Mouse (Mus musculus) C2C12 (cell line): ENCODE measurements around the gene Atg4c. TPM values are rescaled to one million over a fixed set of nuclear protein-coding genes. Genes with fewer than 3 reads are reported as not detected.

ENCODE experiments used
- H3K27me3 ChIP-seq: one replicate; pipeline ENCODE4 v1.6.1; 2011; ENCODE audit not compliant: control insufficient read depth, insufficient read depth, insufficient read length
- H3K36me3 ChIP-seq: one replicate; pipeline ENCODE4 v1.6.1; 2011; ENCODE audit not compliant: control insufficient read depth, insufficient read depth
- H3K4me3 ChIP-seq: one replicate; pipeline ENCODE4 v1.5.1; 2011; ENCODE audit warnings: mild to moderate bottlenecking, control low read depth; ENCODE audit not compliant: poor library complexity, insufficient read depth, severe bottlenecking
- H3K79me2 ChIP-seq: one replicate; pipeline ENCODE4 v1.6.1; 2011; ENCODE audit not compliant: control insufficient read depth, insufficient read depth
- H3K79me3 ChIP-seq: one replicate; pipeline ENCODE4 v1.6.1; 2011; ENCODE audit warnings: low read depth, control low read depth
- H3ac ChIP-seq: one replicate; pipeline ENCODE3; 2011; ENCODE audit warnings: low read depth; ENCODE audit not compliant: control insufficient read depth, insufficient read length
- CEBPB ChIP-seq: IDR thresholded peaks from one replicate; pipeline ENCODE4 v1.6.1; 2011; ENCODE audit warnings: low read depth, mild to moderate bottlenecking, control low read depth, moderate library complexity
- CTCF ChIP-seq: IDR thresholded peaks from one replicate; pipeline ENCODE4 v1.5.1; 2011; ENCODE audit not compliant: control insufficient read depth, insufficient read depth, insufficient read length
- FOSL1 ChIP-seq: IDR thresholded peaks from one replicate; pipeline ENCODE4 v1.8.0; 2011; ENCODE audit warnings: mild to moderate bottlenecking, low read length; ENCODE audit not compliant: poor library complexity, insufficient read depth, severe bottlenecking
- MAX ChIP-seq: IDR thresholded peaks from one replicate; pipeline ENCODE4 v1.6.1; 2011; ENCODE audit warnings: mild to moderate bottlenecking, control low read depth
- MYOD1 ChIP-seq: IDR thresholded peaks from one replicate; pipeline ENCODE4 v1.6.1; 2011; ENCODE audit warnings: low read depth; ENCODE audit not compliant: control insufficient read depth, insufficient read length
- MYOG ChIP-seq: IDR thresholded peaks from one replicate; pipeline ENCODE4 v1.6.1; 2011; ENCODE audit not compliant: control insufficient read depth, insufficient read length; ENCODE audit errors: extremely low read depth
- USF1 ChIP-seq: IDR thresholded peaks from one replicate; pipeline ENCODE4 v1.6.1; 2011; ENCODE audit warnings: low read depth, mild to moderate bottlenecking, control low read depth, moderate library complexity
- polyA plus RNA-seq: library from polyadenylated mRNA; unstranded; fragments of >200 nt; fragmentation: generic; extraction: Trizol; gene quantifications from one replicate; pipeline ENCODE4 v1.2.1, GENCODE M21; 2012; ENCODE audit warnings: missing spikeins

Atg4c gene
- polyA plus RNA-seq, 1 experiment, result 2.6 TPM

DNA sequence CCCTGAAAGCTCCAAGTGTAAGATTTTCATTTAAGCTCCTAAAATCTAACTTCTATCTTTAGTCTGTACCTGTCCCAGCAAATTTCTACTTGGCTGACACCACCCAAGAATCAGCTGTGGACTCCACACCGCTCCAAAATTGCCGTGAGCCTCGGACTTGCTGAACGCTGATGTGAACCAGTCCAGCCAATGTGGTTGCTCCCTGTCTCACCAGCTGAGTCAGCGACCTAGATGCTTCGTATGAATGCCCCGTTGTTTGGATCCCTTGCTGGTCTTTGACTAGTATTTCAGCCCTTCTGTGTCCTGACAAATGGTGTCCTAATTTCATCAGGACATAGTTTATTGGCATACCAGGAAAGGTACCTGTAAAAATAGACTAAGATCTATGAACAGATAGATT, 19.5 kb upstream of the Atg4c start:
- Histone ChIP-seq H3ac (no peak overlapping the region), H3K79me3 (no peaks in the 10 kb centered on the region), H3K4me3 (no peak overlapping the region), H3K36me3 (no peaks in the 10 kb centered on the region), H3K79me2 (no peaks in the 10 kb centered on the region), H3K27me3 (no peaks in the 10 kb centered on the region)
- TF ChIP-seq CEBPB (no peak), MYOD1 (no peak), FOSL1 (no peak), MYOG (no peak), CTCF (no peak), MAX (no peak), USF1 (no peak)

DNA sequence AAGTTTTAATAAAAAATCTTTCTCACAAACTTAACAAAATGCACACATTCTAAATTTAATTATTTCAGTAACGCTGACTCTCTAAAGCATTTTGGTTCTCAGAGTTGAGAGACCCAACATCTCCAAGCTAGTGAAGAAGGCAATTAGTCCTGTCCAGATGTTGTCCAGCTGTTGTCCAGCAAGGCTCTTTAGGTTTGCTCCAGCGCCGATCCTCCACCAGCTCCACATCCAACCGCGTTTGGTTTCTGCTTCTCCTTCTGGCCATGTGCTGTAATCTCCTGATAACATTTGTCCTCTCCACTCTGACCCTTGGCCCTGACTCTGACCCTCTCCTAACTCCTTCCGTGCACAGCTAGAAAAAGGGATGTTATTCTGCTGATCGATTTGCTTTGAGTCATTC, 16.9 kb upstream of the Atg4c start:
- Histone ChIP-seq H3ac (no peak overlapping the region), H3K27me3 (no peaks in the 10 kb centered on the region), H3K36me3 (no peaks in the 10 kb centered on the region), H3K79me2 (no peaks in the 10 kb centered on the region), H3K4me3 (no peak overlapping the region), H3K79me3 (no peaks in the 10 kb centered on the region)
- TF ChIP-seq MYOG (no peak), USF1 (no peak), CEBPB (no peak), MYOD1 (no peak), CTCF (no peak), FOSL1 (no peak), MAX (no peak)

DNA sequence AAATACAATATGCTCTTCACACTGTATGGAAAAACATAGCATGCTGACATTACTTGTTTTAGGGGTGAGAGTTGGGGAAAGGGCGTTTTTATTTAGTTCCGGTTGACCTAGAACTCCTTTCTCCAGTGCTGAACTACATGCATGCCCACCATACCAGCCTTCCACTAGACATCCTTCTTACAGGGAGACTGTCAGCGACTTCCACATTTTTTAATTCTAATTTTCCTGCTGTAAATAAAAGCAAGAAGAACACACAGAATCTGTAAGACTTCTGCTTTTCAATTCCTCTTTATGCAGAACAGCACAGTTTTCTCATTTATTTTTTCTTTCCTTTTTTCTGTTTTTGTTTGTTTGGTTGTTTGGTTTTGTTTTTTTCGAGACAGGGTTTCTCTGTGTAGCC, 16.5 kb upstream of the Atg4c start:
- H3K27me3 ChIP-seq, result no peaks in the 10 kb centered on the region
- H3K79me2 ChIP-seq, result no peaks in the 10 kb centered on the region
- no peaks in the 10 kb centered on the region for H3K36me3 ChIP-seq
- no peak for TF ChIP-seq MAX
- no peak for TF ChIP-seq CEBPB
- TF ChIP-seq MYOG, result no peak
- TF ChIP-seq USF1, result no peak
- TF ChIP-seq FOSL1, result no peak
- TF ChIP-seq CTCF, result no peak
- no peak for TF ChIP-seq MYOD1
- no peak overlapping the region for H3ac ChIP-seq
- no peaks in the 10 kb centered on the region for H3K79me3 ChIP-seq
- no peak overlapping the region for H3K4me3 ChIP-seq

DNA sequence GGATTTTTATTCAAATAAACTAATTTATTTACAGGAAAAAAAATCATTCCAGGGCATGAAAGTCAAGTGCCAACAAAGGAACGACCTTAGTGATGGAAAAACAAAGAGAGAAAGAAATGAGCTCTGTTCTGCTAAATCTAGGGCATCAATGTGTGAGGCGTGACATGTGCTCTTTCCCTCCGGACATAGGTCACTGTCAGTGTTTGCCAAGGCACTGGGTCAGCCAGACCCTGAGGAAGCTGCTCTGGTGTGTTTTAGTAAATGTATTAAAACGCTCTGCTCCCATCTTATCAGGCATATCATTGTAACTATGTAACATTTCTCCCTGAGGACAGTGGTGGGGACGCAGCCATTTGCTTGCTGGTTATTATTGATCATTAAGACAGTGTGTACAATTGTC, 14.9 kb upstream of the Atg4c start:
- TF ChIP-seq USF1, result no peak
- TF ChIP-seq MYOG, result no peak
- TF ChIP-seq FOSL1, result no peak

DNA sequence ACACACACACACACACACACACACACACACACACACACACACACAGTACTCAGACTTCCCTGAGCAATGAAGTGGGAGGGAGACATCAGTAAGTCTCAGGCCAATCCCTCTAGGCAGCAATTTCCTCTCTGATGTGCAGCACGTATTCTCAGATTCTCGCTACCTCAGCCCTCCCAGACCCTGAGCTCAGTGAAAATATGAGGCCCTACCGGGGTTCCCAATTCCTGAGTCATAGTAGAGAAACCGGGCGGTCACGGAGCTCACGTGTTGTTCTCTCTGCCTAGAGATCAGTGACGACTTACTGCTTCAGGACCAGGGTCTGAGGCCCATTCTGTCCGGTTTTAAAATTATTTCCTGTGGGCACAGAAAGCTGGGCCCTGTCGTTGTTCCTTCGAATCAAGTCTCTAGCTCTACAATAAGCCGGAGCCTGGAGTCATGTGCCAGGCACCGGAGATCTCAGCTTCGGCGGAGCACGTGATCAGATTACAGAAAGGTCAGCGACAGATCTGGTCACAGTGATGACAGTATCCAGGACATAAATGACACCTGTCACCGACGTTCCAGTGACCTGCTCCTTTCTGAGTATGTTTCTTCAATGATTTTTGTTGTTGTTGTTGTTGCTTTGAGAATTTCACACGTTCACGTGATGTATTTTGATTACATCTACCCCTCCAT, 14.2 kb upstream of the Atg4c start:
- no peaks in the 10 kb centered on the region for H3K36me3 ChIP-seq
- H3K4me3 ChIP-seq, result no peak overlapping the region
- H3K27me3 ChIP-seq, result no peaks in the 10 kb centered on the region
- no peak overlapping the region for H3ac ChIP-seq
- no peaks in the 10 kb centered on the region for H3K79me3 ChIP-seq
- no peak for TF ChIP-seq CEBPB
- TF ChIP-seq MAX, result no peak
- TF ChIP-seq USF1, result no peak
- no peaks in the 10 kb centered on the region for H3K79me2 ChIP-seq

More for the DNA sequence above, 14.9 kb upstream of the Atg4c start:
- Histone ChIP-seq H3K79me2 (no peaks in the 10 kb centered on the region), H3K4me3 (no peak overlapping the region), H3ac (no peak overlapping the region), H3K27me3 (no peaks in the 10 kb centered on the region), H3K36me3 (no peaks in the 10 kb centered on the region), H3K79me3 (no peaks in the 10 kb centered on the region)

DNA sequence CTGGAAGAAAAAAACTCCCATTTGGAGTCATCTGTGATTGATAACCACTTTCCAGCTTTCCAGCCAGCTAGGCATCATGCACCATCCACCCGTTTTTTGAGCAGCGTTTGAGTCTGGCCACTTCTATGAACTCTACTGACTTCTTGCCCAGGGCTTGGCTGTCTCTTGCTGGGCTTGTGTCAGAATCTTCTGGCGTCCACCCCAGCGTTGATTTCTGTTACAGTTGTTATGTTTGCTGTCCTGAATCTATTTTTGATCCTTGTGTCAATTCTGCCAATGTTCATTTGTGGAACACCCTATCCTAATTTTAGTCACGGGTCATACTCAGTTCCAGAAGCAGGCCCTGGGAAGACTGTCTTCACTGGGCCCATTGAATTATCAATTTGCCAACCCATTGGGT, 12.8 kb upstream of the Atg4c start:
- Histone ChIP-seq H3ac (no peak overlapping the region), H3K4me3 (no peak overlapping the region), H3K79me2 (no peaks in the 10 kb centered on the region), H3K36me3 (no peaks in the 10 kb centered on the region), H3K27me3 (no peaks in the 10 kb centered on the region), H3K79me3 (no peaks in the 10 kb centered on the region)
- TF ChIP-seq MAX, result no peak
- TF ChIP-seq CTCF, result no peak
- no peak for TF ChIP-seq FOSL1
- TF ChIP-seq MYOG, result no peak
- no peak for TF ChIP-seq USF1
- no peak for TF ChIP-seq CEBPB
- no peak for TF ChIP-seq MYOD1
